Mouse (Mus musculus) G1E (cell line): ENCODE measurements around the gene Zfp59.

Experiments used
- CTCF ChIP-seq: IDR thresholded peaks from 2 replicates; pipeline ENCODE4 v1.5.1; 2012; ENCODE audit warnings: low read depth, low read length, inconsistent platforms, mixed read lengths
- GATA1 ChIP-seq: IDR thresholded peaks from 2 replicates; pipeline ENCODE4 v1.6.1; 2012; ENCODE audit warnings: borderline replicate concordance, low read length, inconsistent platforms, mixed read lengths
- POLR2AphosphoS5 ChIP-seq: IDR thresholded peaks from 2 replicates; pipeline ENCODE4 v1.6.1; 2012; ENCODE audit warnings: low read depth, low read length, inconsistent platforms; ENCODE audit not compliant: insufficient replicate concordance

DNA sequence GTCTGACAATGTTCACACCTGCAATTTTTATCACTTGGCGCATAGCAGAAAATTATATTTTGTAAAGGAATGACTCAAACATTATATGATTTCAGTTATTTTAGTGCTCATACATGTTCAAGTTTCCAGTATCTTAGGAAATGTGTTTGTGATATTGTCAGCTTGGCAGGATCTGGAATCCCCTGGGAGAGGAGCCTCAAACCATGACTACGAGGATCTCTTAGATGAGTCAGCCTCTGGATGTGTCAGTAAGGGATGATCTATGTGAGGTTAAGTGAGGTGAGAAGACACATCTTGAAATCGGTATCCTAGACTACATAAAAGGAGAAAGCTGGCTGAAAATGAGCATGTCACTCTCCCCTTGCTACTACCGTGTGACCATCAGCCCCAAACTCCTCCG is 49.1 kb upstream of the Zfp59 start:
- no peak for TF ChIP-seq CTCF
- TF ChIP-seq GATA1, result no peak
- no peak for TF ChIP-seq POLR2AphosphoS5
